Mouse (Mus musculus) neural tube, embryonic 14.5 days (tissue): ENCODE measurements around the gene Gga2. TPM values are rescaled to one million over a fixed set of nuclear protein-coding genes. Genes with fewer than 3 reads are reported as not detected.
A peak's percentile ranks its signal among the peaks of the same experiment; 100 is the strongest.

Experiments
- ATAC-seq: fragments of 200-750 bp; cut with Nextera tagmentation; 2 replicates; pipeline ENCODE4 v1.8.0; 2017; ENCODE audit warnings: low read depth, mild to moderate bottlenecking, moderate TSS enrichment, moderate library complexity
- H3K27ac ChIP-seq: fragments of 300-500 bp; sonication (generic); 2 replicates; pipeline ENCODE4 v1.5.1; 2014; ENCODE audit warnings: low read depth, mild to moderate bottlenecking, control low read depth, low read length, moderate library complexity, mixed read lengths
- H3K27me3 ChIP-seq: fragments of 300-500 bp; sonication (generic); 2 replicates; pipeline ENCODE4 v1.6.1; 2014; ENCODE audit warnings: low read length; ENCODE audit not compliant: control insufficient read depth, insufficient read depth
- H3K36me3 ChIP-seq: fragments of 300-500 bp; sonication (generic); 2 replicates; pipeline ENCODE4 v1.6.1; 2014; ENCODE audit warnings: low read length, mixed read lengths; ENCODE audit not compliant: control insufficient read depth, insufficient read depth
- H3K4me1 ChIP-seq: fragments of 300-500 bp; sonication (generic); 2 replicates; pipeline ENCODE4 v1.6.1; 2014; ENCODE audit warnings: low read length; ENCODE audit not compliant: control insufficient read depth, insufficient read depth
- H3K4me2 ChIP-seq: fragments of 300-500 bp; sonication (generic); 2 replicates; pipeline ENCODE4 v1.6.1; 2014; ENCODE audit warnings: mild to moderate bottlenecking, low read depth, low read length, control low read depth
- H3K4me3 ChIP-seq: fragments of 300-500 bp; sonication (generic); 2 replicates; pipeline ENCODE4 v1.5.1; 2014; ENCODE audit warnings: low read depth, low read length, control low read depth, mixed read lengths
- H3K9ac ChIP-seq: fragments of 300-500 bp; sonication (generic); replicated peaks from 2 replicates; pipeline ENCODE4 v1.6.1; 2014; ENCODE audit warnings: low read depth, mild to moderate bottlenecking, control low read depth, low read length, mixed read lengths
- H3K9me3 ChIP-seq: fragments of 300-500 bp; sonication (generic); 2 replicates; pipeline ENCODE4 v1.6.1; 2016; ENCODE audit warnings: low read length; ENCODE audit not compliant: control insufficient read depth
- WGBS: fragments of 180-500 bp; shearing (Covaris S2); extraction: QIAGEN DNeasy Blood & Tissue Kit; methylation state at CpG from one replicate; pipeline ENCODE4 v1.1.7; 2014; 5-methylcytosine and 5-hydroxymethylcytosine counted together
- polyA plus RNA-seq: library from polyadenylated mRNA; unstranded; fragments of >200 nt; fragmentation: Nextera tagmentation; extraction: Ambion mirVana; gene quantifications from 2 replicates; pipeline ENCODE4 v1.2.1, GENCODE M21; 2014

The Gga2 gene
- polyA plus RNA-seq, 1 experiment from 2014 or later, result 25.7 TPM

DNA sequence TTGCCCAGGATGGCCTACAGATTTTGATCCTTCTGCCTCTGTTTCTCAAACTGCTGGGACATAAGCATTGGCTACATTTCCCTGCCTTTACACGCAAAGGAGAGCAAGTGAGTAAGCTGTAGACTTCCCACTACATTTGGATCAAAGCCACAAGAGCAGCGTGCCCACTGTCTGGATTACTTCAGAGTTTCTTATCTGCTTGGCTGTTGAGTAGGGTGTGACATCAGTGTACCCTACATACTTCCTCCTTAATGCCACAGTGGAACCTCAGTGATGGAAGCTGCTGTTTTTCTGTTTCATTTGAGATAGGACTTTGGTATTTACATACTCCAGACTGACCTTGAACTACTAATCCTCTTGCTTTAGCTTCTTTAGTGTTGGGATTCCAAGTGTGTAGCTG is 25.8 kb upstream of the Gga2 start:
- H3K4me3 ChIP-seq, result no peak overlapping the region
- peaks cover 13% of the 10 kb centered on the region; the same call in 1 of the 2 replicates for H3K36me3 ChIP-seq

GRCm38 (mm10) chr7:122045711-122046110 is 24.7 kb upstream of the Gga2 start:
- Histone ChIP-seq H3K36me3 (peaks cover 19% of the 10 kb centered on the region; the same call in 1 of the 2 replicates), H3K27ac (no peak overlapping the region), H3K4me1 (no peaks in the 10 kb centered on the region), H3K4me2 (no peak overlapping the region), H3K27me3 (no peaks in the 10 kb centered on the region), H3K9me3 (no peaks in the 10 kb centered on the region), H3K4me3 (no peak overlapping the region), H3K9ac (no peak overlapping the region)
- no peak for ATAC-seq
- 97% methylated on average over 1 of the region's 1 CpGs for WGBS

More for the DNA sequence above, 25.8 kb upstream of the Gga2 start:
- H3K9me3 ChIP-seq, result no peaks in the 10 kb centered on the region
- H3K4me2 ChIP-seq, result no peak overlapping the region
- H3K27me3 ChIP-seq, result no peaks in the 10 kb centered on the region
- no peak overlapping the region for H3K9ac ChIP-seq
- ATAC-seq, result no peak
- 89% methylated on average over 2 of the region's 2 CpGs for WGBS
- no peak overlapping the region for H3K27ac ChIP-seq
- no peaks in the 10 kb centered on the region for H3K4me1 ChIP-seq

DNA sequence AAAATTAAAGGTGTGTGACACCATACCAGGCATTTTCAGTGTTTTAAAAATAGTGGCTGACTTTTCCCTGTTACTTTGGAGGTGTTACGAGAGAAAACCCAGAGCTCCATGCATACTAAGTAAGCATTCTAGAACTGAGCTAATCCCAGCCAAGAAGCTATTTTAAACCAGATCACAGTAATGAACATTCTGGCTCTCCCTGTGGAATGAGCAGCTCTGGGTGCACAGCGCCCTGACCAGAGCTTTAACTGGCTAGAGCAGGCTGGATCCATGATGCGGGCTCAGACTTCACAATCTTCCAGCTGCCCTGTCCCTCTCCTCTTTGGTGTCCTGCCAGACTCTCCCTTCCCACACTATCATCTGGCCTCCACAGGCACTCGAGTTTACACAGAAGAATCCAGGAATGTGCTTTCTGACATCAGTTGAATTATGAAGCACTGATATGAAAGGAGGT is 24.2 kb upstream of the Gga2 start:
- H3K27ac ChIP-seq, result no peak overlapping the region
- H3K9ac ChIP-seq, result no peak overlapping the region
- peaks cover 19% of the 10 kb centered on the region; the same call in 1 of the 2 replicates for H3K36me3 ChIP-seq
- H3K4me3 ChIP-seq, result no peak overlapping the region
- no peaks in the 10 kb centered on the region for H3K4me1 ChIP-seq
- ATAC-seq, result no peak
- H3K4me2 ChIP-seq, result no peak overlapping the region
- WGBS, result 90% methylated on average over 4 of the region's 4 CpGs
- H3K27me3 ChIP-seq, result no peaks in the 10 kb centered on the region
- no peaks in the 10 kb centered on the region for H3K9me3 ChIP-seq

- Histone ChIP-seq H3K27me3 (no peaks in the 10 kb centered on the region), H3K4me2 (no peak overlapping the region), H3K4me1 (no peaks in the 10 kb centered on the region), H3K36me3 (peaks cover 19% of the 10 kb centered on the region; the same call in 1 of the 2 replicates), H3K4me3 (no peak overlapping the region), H3K9ac (no peak overlapping the region), H3K27ac (no peak overlapping the region), H3K9me3 (no peaks in the 10 kb centered on the region)
- ATAC-seq, result no peak
- WGBS, result 93% methylated on average over 8 of the region's 8 CpGs
These were observed 23.1 kb upstream of the Gga2 start for GRCm38 (mm10) chr7:122044106-122044505.

- Histone ChIP-seq H3K27ac (no peak overlapping the region), H3K36me3 (no peaks in the 10 kb centered on the region; the same call in 1 of the 2 replicates), H3K4me1 (no peaks in the 10 kb centered on the region), H3K9me3 (no peaks in the 10 kb centered on the region), H3K27me3 (no peaks in the 10 kb centered on the region), H3K4me3 (no peak overlapping the region), H3K9ac (no peak overlapping the region), H3K4me2 (no peak overlapping the region)
- 52% methylated on average over 2 of the region's 2 CpGs for WGBS
- no peak for ATAC-seq
These were observed 13.3 kb upstream of the Gga2 start for GRCm38 (mm10) chr7:122034348-122034747.

- H3K9me3 ChIP-seq, result no peaks in the 10 kb centered on the region
- no peak for ATAC-seq
- 61% methylated on average over 3 of the region's 3 CpGs for WGBS
- H3K36me3 ChIP-seq, result no peaks in the 10 kb centered on the region; the same call in 1 of the 2 replicates
- no peaks in the 10 kb centered on the region for H3K27me3 ChIP-seq
- H3K4me1 ChIP-seq, result no peaks in the 10 kb centered on the region
- no peak overlapping the region for H3K4me3 ChIP-seq
- no peak overlapping the region for H3K4me2 ChIP-seq
- no peak overlapping the region for H3K27ac ChIP-seq
- no peak overlapping the region for H3K9ac ChIP-seq
These were observed 12.3 kb upstream of the Gga2 start for GRCm38 (mm10) chr7:122033371-122033770.

- Histone ChIP-seq H3K9ac (no peak overlapping the region), H3K36me3 (0 out of 2 replicates have a peak, but pooled peaks cover 4% of the 10 kb centered on the region), H3K9me3 (no peaks in the 10 kb centered on the region), H3K4me2 (no peak overlapping the region), H3K27me3 (no peaks in the 10 kb centered on the region; the same call in 1 of the 2 replicates), H3K4me3 (no peak overlapping the region), H3K27ac (no peak overlapping the region), H3K4me1 (peaks cover 13% of the 10 kb centered on the region)
- WGBS, result 98% methylated on average over 2 of the region's 2 CpGs
- no peak for ATAC-seq
These were observed 1.1 kb upstream of the Gga2 start for GRCm38 (mm10) chr7:122022131-122022530.

GRCm38 (mm10) chr7:122020273-122020666 is 752 bp downstream of the Gga2 start:
- Histone ChIP-seq H3K9me3 (no peaks in the 10 kb centered on the region), H3K9ac (peak overlapping the region; percentile 71), H3K27me3 (no peaks in the 10 kb centered on the region; the same call in 1 of the 2 replicates), H3K4me1 (peaks cover 21% of the 10 kb centered on the region), H3K4me3 (peak overlapping the region; percentile 88), H3K36me3 (0 out of 2 replicates have a peak, but pooled peaks cover 4% of the 10 kb centered on the region), H3K27ac (peak overlapping the region; percentile 92), H3K4me2 (peak overlapping the region; percentile 80)
- WGBS, result 3% methylated on average over 6 of the region's 6 CpGs
- ATAC-seq, result peak; percentile 59

GRCm38 (mm10) chr7:122018978-122019377 is 2.0 kb downstream of the Gga2 start:
- Histone ChIP-seq H3K4me1 (peaks cover 21% of the 10 kb centered on the region), H3K27me3 (no peaks in the 10 kb centered on the region; the same call in 1 of the 2 replicates), H3K9me3 (no peaks in the 10 kb centered on the region), H3K27ac (no peak overlapping the region), H3K4me3 (peak overlapping the region; percentile 2; the same call in 1 of the 2 replicates), H3K9ac (no peak overlapping the region), H3K36me3 (0 out of 2 replicates have a peak, but pooled peaks cover 4% of the 10 kb centered on the region), H3K4me2 (peak overlapping the region; percentile 80)
- 88% methylated on average over 7 of the region's 7 CpGs for WGBS
- ATAC-seq, result no peak
